Mouse (Mus musculus): Measurements from ENCODE around the gene Tbc1d2.

DNA sequence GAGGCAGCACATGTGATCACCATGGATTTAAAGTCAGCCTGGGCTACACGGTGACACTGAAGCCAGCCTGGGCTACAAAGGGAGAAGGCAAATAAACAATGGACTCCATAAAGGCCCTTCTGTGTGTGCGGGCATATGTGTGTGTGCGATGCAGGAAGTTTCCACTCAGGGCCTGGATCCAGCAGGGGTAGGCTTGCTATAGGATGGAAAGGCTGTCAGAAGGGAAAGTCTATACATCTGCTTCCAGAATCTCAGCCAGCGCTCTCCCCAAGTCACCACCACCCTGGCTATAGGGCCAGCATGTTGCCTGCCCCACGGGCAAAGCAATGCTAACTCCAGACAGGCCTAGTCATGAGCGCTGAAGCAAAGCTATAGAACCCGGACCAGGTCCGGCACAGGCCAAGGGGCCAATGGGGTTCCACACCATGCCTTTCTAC lies 6.3 kb downstream of the Tbc1d2 start:
- TF ChIP-seq CTCF (IDR thresholded peaks at IDR 0.05; ENCODE audit: low read depth) (no peak), EP300 (IDR thresholded peaks at IDR 0.05; ENCODE audit: low read depth) (no peak)
